Mouse (Mus musculus) mouse embryonic stem cell (cell line): ENCODE data around the gene Tekt3.

ENCODE experiments used
- in situ Hi-C, 2 experiments: fragments of 300-500 bp; cut with MboI; formaldehyde crosslinking; loops; 1 replicate in 1 of 2; 3 replicates in 1 of 2; pipeline ENCODE4 v1.14.3; 2019 to 2020; ENCODE audit warnings: low sequenced_read_pairs in 2 of 2, low pct_unique_long_range_greater_than_20kb in 1 of 2, mixed read lengths in 1 of 2; ENCODE audit not compliant: unreplicated experiment in 1 of 2

The Tekt3 gene

DNA sequence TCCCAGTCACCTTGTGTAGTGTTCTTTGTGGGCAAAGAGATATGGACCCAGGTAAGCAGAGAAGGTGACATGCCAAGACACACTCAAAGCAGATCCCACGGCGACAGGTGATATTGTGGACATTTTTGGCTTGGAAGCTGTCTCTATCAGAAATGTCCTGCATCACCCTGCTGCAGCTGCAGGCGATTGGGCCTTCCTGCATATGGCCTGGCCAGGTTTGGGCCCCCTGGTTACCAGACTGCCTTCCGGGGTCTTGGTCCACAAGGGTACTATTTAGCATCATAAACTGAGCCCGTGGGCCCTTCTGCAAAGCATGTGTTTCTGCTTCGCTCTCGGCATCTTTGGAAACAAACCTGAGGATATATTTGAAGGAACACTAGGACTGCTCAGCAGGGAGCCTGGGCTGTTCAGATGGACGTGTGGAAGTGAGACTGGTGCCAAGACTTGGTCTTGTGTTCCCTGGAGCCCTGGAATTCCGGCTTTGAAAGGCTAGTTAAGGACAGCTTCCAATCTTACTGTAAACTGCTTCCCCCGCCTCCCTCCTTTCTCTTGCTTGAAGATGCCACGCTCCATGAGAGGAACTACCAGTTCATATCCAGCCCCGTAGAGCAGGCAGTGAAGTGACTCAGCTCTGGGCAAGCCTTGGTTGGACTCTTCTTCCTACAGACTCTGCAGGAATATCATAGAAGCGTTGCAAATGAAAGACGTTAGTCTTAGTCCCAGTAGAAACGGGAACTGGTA lies 73.5 kb downstream of the Tekt3 start:
- in situ Hi-C loops: loop anchor here (5.0 to 25.0 kb wide), 3 partner anchors 198 to 380 kb away; partner anchors contain the start of gene Gm10428 (in 2 of the 2)

DNA sequence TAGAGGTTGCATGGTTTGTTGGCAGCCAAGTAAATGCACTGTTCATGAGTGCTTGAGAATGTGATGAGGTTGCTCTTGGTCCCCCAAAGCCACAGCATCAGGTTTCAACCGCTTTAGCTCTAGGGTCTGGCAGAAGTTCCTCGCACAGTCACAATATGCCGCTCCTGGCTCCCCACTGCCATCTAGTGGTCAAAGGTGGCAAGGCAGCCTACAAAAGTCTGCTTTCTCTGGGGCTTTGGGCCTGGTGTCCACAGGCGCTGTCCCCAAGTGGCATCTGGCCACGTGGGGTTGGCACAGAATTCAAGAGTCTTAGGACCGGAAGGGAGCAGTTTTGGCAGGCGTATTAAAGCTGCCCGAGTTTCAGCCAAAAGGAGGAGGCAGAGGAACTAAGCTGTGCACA lies 74.2 kb downstream of the Tekt3 start:
- in situ Hi-C loops: loop anchor here (10.0 to 25.0 kb wide), 2 partner anchors 373 to 381 kb away; partner anchors contain the start of gene Gm10428 (in 2 of the 2)

- in situ Hi-C loops: loop anchor here (10.0 to 25.0 kb wide), 2 partner anchors 374 to 381 kb away; partner anchors contain the start of gene Gm10428 (in 2 of the 2)
Measured at GRCm38 (mm10) chr11:63136205-63136604, 74.8 kb downstream of the Tekt3 start.

GRCm38 (mm10) chr11:63136836-63137416 lies 75.5 kb downstream of the Tekt3 start:
- in situ Hi-C loops: loop anchor here (10.0 to 25.0 kb wide), 2 partner anchors 375 to 382 kb away; partner anchors contain the start of gene Gm10428 (in 2 of the 2)

DNA sequence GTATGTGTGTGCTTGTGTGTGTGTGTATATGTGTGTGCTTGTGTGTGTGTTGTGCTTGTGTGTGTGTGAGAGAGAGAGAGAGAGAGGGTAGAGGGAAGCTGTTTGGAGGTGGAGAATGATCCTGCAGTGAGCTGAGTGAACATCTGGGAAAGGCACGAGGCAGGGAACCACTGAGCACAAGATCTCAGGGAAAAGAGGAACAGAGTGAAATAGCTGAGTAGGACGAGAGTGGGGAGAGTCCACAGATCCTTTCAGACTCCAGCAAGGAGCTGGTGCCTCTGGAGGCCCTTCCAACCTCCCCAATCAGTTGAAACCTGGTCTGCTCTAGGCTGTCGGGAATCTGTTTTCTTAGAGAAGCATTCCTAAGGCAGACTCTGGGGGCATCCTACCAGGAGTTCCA lies 77.3 kb downstream of the Tekt3 start:
- in situ Hi-C loops: loop anchor here (10.0 to 25.0 kb wide), 2 partner anchors 376 to 384 kb away; partner anchors contain the start of gene Gm10428 (in 2 of the 2)

- in situ Hi-C loops: loop anchor here in 1 of 2 experiments (10.0 to 25.0 kb wide), 2 partner anchors 208 to 380 kb away; partner anchors contain the start of gene Gm10428
Measured at GRCm38 (mm10) chr11:63142311-63142710, 80.9 kb downstream of the Tekt3 start.

DNA sequence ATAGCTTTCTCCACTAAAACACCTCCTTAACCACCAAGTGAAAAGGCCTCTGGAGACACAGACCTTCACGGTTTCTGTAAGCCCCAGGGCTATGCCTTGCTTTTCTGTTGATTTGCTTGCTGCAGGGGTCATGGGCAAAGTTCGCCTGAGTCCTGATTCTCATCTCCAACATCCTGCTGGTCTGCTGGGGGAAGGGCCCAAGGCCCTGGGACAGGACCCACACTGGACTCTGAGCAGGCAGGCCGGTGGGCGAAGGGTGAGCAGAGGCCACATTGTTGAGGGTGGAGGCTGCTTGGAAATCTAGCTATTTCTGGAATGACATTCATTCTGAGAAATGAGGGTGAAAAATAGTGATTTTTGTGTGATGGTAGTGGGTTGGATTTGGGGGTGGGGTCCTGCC lies 81.4 kb downstream of the Tekt3 start:
- in situ Hi-C loops: loop anchor here in 1 of 2 experiments (10.0 to 25.0 kb wide), 2 partner anchors 208 to 381 kb away; partner anchors contain the start of gene Gm10428

DNA sequence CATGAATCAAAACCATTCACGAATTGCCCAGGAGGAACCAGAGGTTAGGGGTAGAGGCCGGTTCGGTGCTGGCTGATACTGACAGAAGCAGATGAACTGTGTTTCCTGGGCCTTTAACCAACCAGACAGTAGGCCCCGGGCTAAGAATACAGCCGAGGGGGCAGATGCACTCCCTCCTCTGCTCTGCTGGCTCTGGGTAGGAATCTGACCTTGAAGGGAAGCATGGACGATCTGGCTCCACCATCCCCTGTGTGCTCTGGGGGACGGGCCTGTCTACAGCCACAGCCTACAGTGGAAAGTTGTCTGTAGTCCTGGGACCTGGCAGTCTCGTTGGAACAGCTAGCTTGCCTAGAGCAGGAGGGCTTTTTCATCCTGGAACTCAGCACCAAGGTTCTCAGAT lies 82.0 kb downstream of the Tekt3 start:
- in situ Hi-C loops: loop anchor here in 1 of 2 experiments (10.0 to 25.0 kb wide), 2 partner anchors 209 to 381 kb away; partner anchors contain the start of gene Gm10428
